Comparison of ENCODE assay signal across 25 mouse cellular contexts in the genomic region with DNA sequence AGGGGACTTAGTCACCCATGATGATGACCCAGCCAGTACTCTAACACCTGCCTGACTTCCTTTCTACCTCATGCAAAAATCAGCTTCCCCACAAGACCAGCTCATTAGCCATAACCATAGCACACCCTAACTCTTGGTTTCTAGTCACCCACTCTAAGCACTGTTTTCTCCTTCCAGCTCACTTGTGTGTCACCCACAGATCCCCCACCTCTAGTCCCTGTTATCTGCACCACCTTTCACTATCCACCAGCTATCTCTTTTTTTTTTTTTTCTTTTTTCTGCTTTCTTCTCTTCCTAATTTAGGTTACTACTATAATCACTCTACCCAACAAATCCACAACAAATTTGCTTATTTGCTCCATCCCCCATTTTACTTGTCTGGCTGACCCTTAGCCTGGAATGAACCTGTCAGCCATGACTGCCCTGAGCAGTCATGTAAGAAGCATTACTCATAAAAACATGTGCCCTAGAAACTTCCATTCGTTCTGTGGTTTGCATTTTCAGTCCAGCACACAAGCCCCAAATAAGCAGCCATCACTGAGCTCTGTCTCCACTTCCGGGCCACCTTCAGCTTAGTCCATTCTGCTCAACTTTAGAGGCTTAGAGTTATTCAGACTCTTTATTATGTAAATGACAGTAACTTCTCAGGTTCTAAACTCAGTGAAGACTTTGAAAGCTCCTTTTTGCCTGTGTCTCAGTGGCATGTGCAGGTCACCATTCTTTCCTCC. TPM values are rescaled to one million over a fixed set of nuclear protein-coding genes. Genes with fewer than 3 reads are reported as not detected.
DNase-seq lines count a peak whose midpoint lies in the region; ATAC-seq and TF ChIP-seq lines count a peak whose summit lies in the region.
"Had no signal": no experiment of that assay in that cellular context is flagged by ENCODE, and none has a peak within 500 bp of the region (broad histone marks: within the 10 kb centered on the region; RNA-seq: fewer than 3 reads in every experiment).

No protein-coding gene starts in this region.

- H3K4me3 ChIP-seq in CH12.LX (replicated peaks in 1 of 3; ENCODE audit: low read depth in 2 of 3, low read length in 2 of 3, poor library complexity in 1 of 3) (no peak overlapping the region), MEL (ENCODE audit: control insufficient read depth in 1 of 2, insufficient read depth in 1 of 2, low read depth in 2 of 2, low read length in 2 of 2) (no peak overlapping the region)
- no peak overlapping the region for H3K4me3 ChIP-seq in hindbrain, embryonic 10.5 days
- H3K4me3 ChIP-seq: embryonic facial prominence, embryonic 15.5 days; erythroblast, embryonic 14.5 days; forebrain, embryonic 15.5 days; heart, adult 2 months; heart, embryonic 12.5 days; hindbrain, embryonic 15.5 days had no signal

- TF ChIP-seq RAD21 in CH12.LX (IDR thresholded peaks at IDR 0.05; ENCODE audit: low read depth, low read length) (no peak), MEL (IDR thresholded peaks at IDR 0.05; ENCODE audit: low read depth, low read length) (no peak)

- H3K4me1 ChIP-seq in CH12.LX (ENCODE audit: control insufficient read depth in 1 of 2, insufficient read depth in 2 of 2) (peaks cover 32 to 60% of the 10 kb centered on the region in 2 experiments), MEL (ENCODE audit: control insufficient read depth in 1 of 2, insufficient read depth in 2 of 2, low read length in 2 of 2) (peaks cover 6 to 19% of the 10 kb centered on the region in 2 experiments)
- H3K4me1 ChIP-seq in hindbrain, embryonic 10.5 days (replicated peaks): no peaks in the 10 kb centered on the region
- H3K4me1 ChIP-seq: embryonic facial prominence, embryonic 15.5 days; forebrain, embryonic 15.5 days; heart, embryonic 12.5 days; hindbrain, embryonic 15.5 days had no signal

- in situ Hi-C loops in CH12.LX (cut with MboI; ENCODE audit: low pct_ligation_motif_present, low pct_unique_long_range_greater_than_20kb, low sequenced_read_pairs): no loop called here

- TF ChIP-seq CTCF in CH12.LX (conservative IDR thresholded peaks at IDR 0.05 in 1 of 2, IDR thresholded peaks at IDR 0.05 in 1 of 2; ENCODE audit: low read depth in 2 of 2, low read length in 2 of 2) (no peak), MEL (IDR thresholded peaks at IDR 0.05 in 2 of 3, conservative IDR thresholded peaks at IDR 0.05 in 1 of 3; ENCODE audit: control insufficient read depth in 1 of 3, insufficient read depth in 1 of 3, low read depth in 2 of 3, low read length in 3 of 3, poor library complexity in 1 of 3, severe bottlenecking in 1 of 3) (no peak)

- peak overlapping the region; percentile 8 for H3K4me2 ChIP-seq in CH12.LX (ENCODE audit: insufficient read depth, low read depth, poor library complexity, severe bottlenecking)
- H3K4me2 ChIP-seq: embryonic facial prominence, embryonic 15.5 days; forebrain, embryonic 15.5 days; heart, embryonic 12.5 days; hindbrain, embryonic 15.5 days had no signal

- H3K9ac ChIP-seq in CH12.LX (ENCODE audit: insufficient read depth, low read depth) (peak overlapping the region; percentile 42; the same call in 1 of the 2 replicates), MEL (ENCODE audit: control insufficient read depth, low read depth, low read length, poor library complexity, severe bottlenecking) (no peak overlapping the region)
- H3K9ac ChIP-seq: embryonic facial prominence, embryonic 15.5 days; forebrain, embryonic 15.5 days; heart, embryonic 12.5 days; hindbrain, embryonic 15.5 days had no signal

- H3K79me2 ChIP-seq in CH12.LX (replicated peaks; ENCODE audit: control insufficient read depth, extremely low read depth, insufficient read depth, poor library complexity, severe bottlenecking) (no peaks in the 10 kb centered on the region), MEL (ENCODE audit: control insufficient read depth, insufficient read depth, low read length, poor library complexity) (no peaks in the 10 kb centered on the region)

- peak; percentile 21 for TF ChIP-seq EP300 in CH12.LX (IDR thresholded peaks at IDR 0.05; ENCODE audit: low read length)
- peak in 1 of 2 experiments; percentile 51; a peak in 1 of 4 replicates for TF ChIP-seq EP300 in MEL (IDR thresholded peaks at IDR 0.05; ENCODE audit: low read depth in 1 of 2, low read length in 2 of 2)

- H3K36me3 ChIP-seq in CH12.LX (replicated peaks in 1 of 2; ENCODE audit: control insufficient read depth in 1 of 2, insufficient read depth in 1 of 2, low read length in 1 of 2): no peaks in the 10 kb centered on the region
- peaks cover 0 to 13% of the 10 kb centered on the region in 2 experiments; a peak in 2 of 4 replicates for H3K36me3 ChIP-seq in MEL (ENCODE audit: control insufficient read depth in 1 of 2, insufficient read depth in 2 of 2, low read length in 2 of 2)
- no peaks in the 10 kb centered on the region for H3K36me3 ChIP-seq in hindbrain, embryonic 10.5 days
- H3K36me3 ChIP-seq: embryonic facial prominence, embryonic 15.5 days; forebrain, embryonic 15.5 days; G1E; heart, embryonic 12.5 days; hindbrain, embryonic 15.5 days had no signal

- H3K27ac ChIP-seq in CH12.LX (ENCODE audit: insufficient read depth, low read depth) (peak overlapping the region; percentile 24; the same call in 1 of the 2 replicates), MEL (ENCODE audit: control insufficient read depth, low read depth, low read length) (no peak overlapping the region)
- H3K27ac ChIP-seq in hindbrain, embryonic 10.5 days: no peak overlapping the region
- H3K27ac ChIP-seq: embryonic facial prominence, embryonic 15.5 days; forebrain, embryonic 15.5 days; heart, adult 2 months; hindbrain, embryonic 15.5 days had no signal

- ATAC-seq in activated CD4-positive, CD25-positive, alpha-beta regulatory T cell, adult 4 months: no peak
- ATAC-seq: forebrain, embryonic 15.5 days; intestine, postnatal 0 days had no signal

- H3K9me3 ChIP-seq in CH12.LX (replicated peaks; ENCODE audit: low read length) (no peaks in the 10 kb centered on the region), MEL (replicated peaks; ENCODE audit: insufficient read depth, low read length) (no peaks in the 10 kb centered on the region)
- no peaks in the 10 kb centered on the region for H3K9me3 ChIP-seq in hindbrain, embryonic 10.5 days
- H3K9me3 ChIP-seq: embryonic facial prominence, embryonic 15.5 days; forebrain, embryonic 15.5 days; G1E; heart, embryonic 12.5 days; hindbrain, embryonic 15.5 days had no signal

- H3K27me3 ChIP-seq in CH12.LX (replicated peaks) (no peaks in the 10 kb centered on the region), MEL (ENCODE audit: control insufficient read depth in 1 of 2, insufficient read depth in 2 of 2, low read length in 2 of 2) (no peaks in the 10 kb centered on the region)
- H3K27me3 ChIP-seq in hindbrain, embryonic 10.5 days (ENCODE audit: insufficient read depth, poor library complexity, severe bottlenecking): no peaks in the 10 kb centered on the region
- H3K27me3 ChIP-seq: embryonic facial prominence, embryonic 15.5 days; forebrain, embryonic 15.5 days; heart, embryonic 12.5 days; hindbrain, embryonic 15.5 days had no signal

- 66% methylated on average over 2 of the region's 2 CpGs for whole genome bisulfite sequencing in hindbrain, embryonic 10.5 days

- no peak for TF ChIP-seq POLR2A in CH12.LX (IDR thresholded peaks at IDR 0.05; ENCODE audit: low read depth, low read length)
- no peak for TF ChIP-seq POLR2A in MEL (IDR thresholded peaks at IDR 0.05; ENCODE audit: control insufficient read depth in 1 of 2, insufficient read depth in 1 of 2, low read depth in 1 of 2, low read length in 2 of 2, poor library complexity in 1 of 2)

- DNase-seq in CH12.LX (ENCODE audit: extremely low read depth) (peak; percentile 76), MEL (ENCODE audit: low read depth, low spot score) (peak; percentile 63), R1 (ENCODE audit: low read depth, low spot score) (peak; percentile 71)
- no peak for DNase-seq in hindbrain, embryonic 10.5 days (ENCODE audit: low spot score)
- no peak for DNase-seq in kidney, postnatal 4 days
- no peak for DNase-seq in urinary bladder, adult 2 months (ENCODE audit: low spot score)
- DNase-seq: adrenal gland, adult 2 months; adrenal gland, postnatal 25 days; cerebellum, adult 2 months; cerebellum, postnatal 10 days; heart, adult 2 months; kidney, adult 8-10 months had no signal

- dilution Hi-C loops in CH12.LX (cut with MboI; ENCODE audit: extremely low pct_ligation_motif_present, extremely low pct_unique_long_range_greater_than_20kb, low sequenced_read_pairs): no loop called here

TF ChIP-seq in CH12.LX, 34 proteins besides CTCF, POLR2A, EP300 and RAD21 (continues in another document):
- no peak; the same call in 1 of the 2 replicates for TF ChIP-seq TBP (conservative IDR thresholded peaks at IDR 0.05; ENCODE audit: low read depth, low read length)
- no peak; the same call in 1 of the 2 replicates for TF ChIP-seq SMC3 (IDR thresholded peaks at IDR 0.05; ENCODE audit: low read depth, low read length)
- no peak for TF ChIP-seq CHD1 (IDR thresholded peaks at IDR 0.05; ENCODE audit: low read depth, low read length)

TF ChIP-seq in MEL, 35 proteins besides CTCF, POLR2A, EP300 and RAD21 (continues in another document):
- TF ChIP-seq ZNF384 (IDR thresholded peaks at IDR 0.05; ENCODE audit: low read depth, low read length): peak; percentile 91
- TF ChIP-seq GATA1 (IDR thresholded peaks at IDR 0.05; ENCODE audit: low read depth, low read length): peak; percentile 62; the same call in 1 of the 2 replicates
- no peak for TF ChIP-seq MYB (IDR thresholded peaks at IDR 0.05; ENCODE audit: low read depth, low read length)

RNA-seq across cellular contexts. Expression of a gene that starts 11.9 kb away (rescaled TPM):
- total RNA-seq in CH12.LX (2012; rRNA removed) (34.3 and 34.5 TPM in 2 replicates), CH12.LX (2014; rRNA removed) (74.4 and 78.3 TPM in 2 replicates), MEL (2012; rRNA removed) (26.6 and 29.2 TPM in 2 replicates)
- polyA plus RNA-seq in CH12.LX (2012; ENCODE audit: insufficient read length, low read depth) (52.8 and 73.8 TPM in 2 replicates), MEL (2012; ENCODE audit: insufficient read depth in 1 of 2, insufficient read length in 2 of 2, low read depth in 1 of 2, low replicate concordance in 2 of 2, missing spikeins in 1 of 2) (10 to 100 TPM; 38.0 to 38.1 TPM)
- polyA plus RNA-seq in activated CD4-positive, CD25-positive, alpha-beta regulatory T cell, adult 4 months (2017; shearing (Covaris generic)): 10 to 100 TPM; 49.6 to 52.2 TPM
- 93.0 and 95.7 TPM in 2 replicates for polyA plus RNA-seq in hindbrain, embryonic 10.5 days (2016; fragmentation: Nextera tagmentation; extraction: Ambion mirVana)
- 32.1 and 32.9 TPM in 2 replicates for polyA plus RNA-seq in urinary bladder, adult 2 months (2012; rRNA removed)

RNA-seq across cellular contexts. Expression of a gene that starts 44.9 kb away (rescaled TPM):
- total RNA-seq in CH12.LX (2012; rRNA removed) (0.17 and 0.21 TPM in 2 replicates), CH12.LX (2014; rRNA removed) (0.85 and 1.0 TPM in 2 replicates), MEL (2012; rRNA removed) (5.2 and 10.6 TPM in 2 replicates)
- polyA plus RNA-seq in CH12.LX (2012; ENCODE audit: insufficient read length, low read depth) (1.6 and 1.8 TPM in 2 replicates), MEL (2012; ENCODE audit: insufficient read depth in 1 of 2, insufficient read length in 2 of 2, low read depth in 1 of 2, low replicate concordance in 2 of 2, missing spikeins in 1 of 2) (10 to 100 TPM in 1 of 2 experiments, not detected in 1; 12.7 TPM)
- polyA plus RNA-seq in activated CD4-positive, CD25-positive, alpha-beta regulatory T cell, adult 4 months (2017; shearing (Covaris generic)): under 1 TPM; 0.61 to 0.70 TPM
- 0.09 and 0.16 TPM in 2 replicates for polyA plus RNA-seq in hindbrain, embryonic 10.5 days (2016; fragmentation: Nextera tagmentation; extraction: Ambion mirVana)
- 0.45 and 0.46 TPM in 2 replicates for polyA plus RNA-seq in urinary bladder, adult 2 months (2012; rRNA removed)
- total RNA-seq: heart, adult 2 months; heart, postnatal 25 days had no signal
- polyA plus RNA-seq: C2C12; embryonic facial prominence, embryonic 11.5 days; forebrain, embryonic 11.5 days; G1E; hindbrain, embryonic 11.5 days had no signal

Comparison
In these comparisons a context has a peak if more than half of its experiments do, and no peak if none do; other contexts are left out.
1. DNase-seq: peak in CH12.LX (single experiment), MEL (single experiment) and R1 (single experiment); none in hindbrain, embryonic 10.5 days (single experiment), kidney, postnatal 4 days (0 of 2) and urinary bladder, adult 2 months (single experiment).